Mouse (Mus musculus) spleen, postnatal 14 days (tissue): ENCODE measurements around the gene Scoc.
"Not testable (repeated sequence)": the region's sequence is repeated elsewhere in the genome, so short reads cannot be mapped to it uniquely, and the experiment has no call there.

Source experiments
- DNase-seq, 2 experiments: peaks; one replicate each; pipeline ENCODE4 v3.0.0; 2021 to 2022; ENCODE audit warnings: low spot score in 2 of 2

Gene Scoc

DNA sequence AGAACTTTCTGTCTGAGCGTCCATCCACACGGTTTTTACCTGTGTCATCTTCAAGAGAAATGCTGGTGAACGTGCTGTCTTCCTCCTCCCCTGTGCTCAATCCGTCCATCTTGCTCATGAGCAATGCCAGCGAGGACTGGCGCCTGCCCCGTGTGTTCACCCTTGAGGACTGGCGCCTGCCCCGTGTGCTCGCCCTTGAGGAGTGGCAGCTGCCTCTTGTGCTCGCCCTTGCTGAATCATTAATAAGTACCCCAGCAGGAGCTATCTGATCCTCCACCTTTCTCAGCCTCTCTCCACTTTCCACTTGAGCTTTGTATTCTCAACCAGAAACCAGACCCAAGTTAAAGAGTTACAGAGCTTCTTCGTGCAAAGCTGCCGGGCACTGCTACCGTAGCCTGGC lies at the start of gene Scoc:
Gene Scoc (minus strand): TSS at position 170 of the 400 bp plus-strand sequence.
- no peak for DNase-seq

DNA sequence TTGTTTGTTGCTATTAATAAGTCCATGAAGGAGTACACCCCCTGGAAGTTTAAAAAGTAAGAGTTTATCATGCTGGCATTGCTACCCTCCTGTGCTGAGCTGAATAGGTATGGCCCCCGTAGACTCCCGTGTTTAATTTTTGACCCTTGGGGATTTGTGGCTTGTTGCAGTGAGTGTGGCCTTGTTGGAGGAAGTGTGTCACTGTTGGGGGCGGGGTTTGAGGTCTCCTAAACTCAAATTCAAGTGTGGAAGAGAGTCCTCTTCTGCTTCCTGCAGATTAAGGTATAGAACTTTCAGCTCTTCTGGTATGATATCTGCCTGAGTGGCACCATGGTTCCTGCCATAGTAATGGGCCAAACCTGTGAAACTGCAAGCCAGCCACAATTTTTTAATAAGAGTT lies 1.4 kb upstream of the Scoc start:
- DNase-seq: no peak

DNA sequence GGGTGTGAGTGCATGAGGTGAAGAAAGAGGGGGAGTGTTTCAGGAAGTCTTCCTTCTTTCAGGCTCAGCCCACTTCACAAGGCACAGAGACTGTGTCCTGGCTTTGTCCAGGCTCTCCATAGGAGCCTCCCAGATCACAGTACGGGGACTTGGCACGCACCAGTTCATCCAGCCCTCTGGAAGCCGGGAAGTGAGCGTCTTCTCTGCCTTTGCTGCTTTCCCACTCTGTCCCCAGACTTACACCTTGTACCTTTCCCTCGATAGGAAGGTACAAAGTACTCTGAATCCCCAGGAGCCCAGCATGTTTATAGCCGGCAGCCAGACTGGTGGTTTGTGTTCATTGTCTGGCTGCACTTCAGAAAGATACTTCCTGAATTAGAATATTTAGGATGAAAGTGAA lies 1.1 kb downstream of the Scoc start:
- DNase-seq: no peak

DNA sequence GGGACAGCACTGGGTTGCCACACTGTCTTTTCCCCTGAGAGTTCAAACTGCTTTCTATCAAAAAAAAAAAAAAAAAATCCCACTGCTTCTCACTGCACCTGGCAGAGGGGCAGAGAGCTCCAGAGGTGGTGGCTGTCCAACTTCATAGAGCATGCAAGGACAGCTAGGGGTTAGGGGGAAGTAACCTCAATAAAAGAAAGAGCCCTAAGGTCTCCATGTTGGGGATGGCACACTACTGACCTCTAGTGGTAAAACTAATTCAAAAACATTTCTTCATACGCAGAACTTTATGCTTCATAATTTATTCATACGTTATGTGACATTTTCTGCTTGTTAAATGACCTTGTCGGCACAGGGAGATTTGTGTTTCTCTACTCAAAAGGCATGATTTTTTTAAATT lies 7.1 kb downstream of the Scoc start:
- no peak for DNase-seq

DNA sequence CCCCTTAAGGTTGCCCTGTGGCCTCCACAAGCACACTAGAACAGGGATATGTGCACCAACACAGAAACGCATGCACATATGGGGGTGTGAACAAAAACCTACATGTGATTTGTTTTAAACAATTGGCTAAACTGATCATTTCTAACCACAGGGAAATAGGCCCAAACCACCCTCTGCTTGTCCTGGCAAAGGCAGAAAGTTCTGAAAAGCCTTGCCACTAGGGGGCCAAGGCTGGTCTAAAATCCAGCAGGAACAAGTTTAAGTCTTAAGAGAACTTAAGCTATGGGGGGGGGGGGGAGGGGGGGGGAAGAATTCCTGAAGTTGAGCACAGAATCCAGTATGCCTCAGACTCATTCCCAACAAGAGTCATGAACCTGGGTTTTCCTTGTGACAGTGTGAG lies 8.2 kb downstream of the Scoc start:
- no peak for DNase-seq

DNA sequence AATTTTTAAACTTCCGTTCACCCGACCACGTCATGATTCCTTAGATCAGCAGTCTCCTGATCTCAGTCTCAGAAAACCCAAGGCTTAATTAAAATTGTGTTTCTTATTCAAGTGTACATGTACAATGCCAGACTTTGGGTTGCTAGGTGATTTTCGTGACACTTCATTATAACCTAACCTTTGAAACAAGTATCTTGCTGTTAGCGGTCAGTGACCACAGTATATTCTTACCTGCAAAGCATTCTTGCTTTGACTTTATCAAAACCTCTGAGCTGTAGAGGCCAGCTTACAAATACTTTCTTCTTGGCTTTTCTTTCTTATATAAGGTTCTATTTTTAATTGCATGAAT lies 15.2 kb downstream of the Scoc start:
- DNase-seq: no peak

DNA sequence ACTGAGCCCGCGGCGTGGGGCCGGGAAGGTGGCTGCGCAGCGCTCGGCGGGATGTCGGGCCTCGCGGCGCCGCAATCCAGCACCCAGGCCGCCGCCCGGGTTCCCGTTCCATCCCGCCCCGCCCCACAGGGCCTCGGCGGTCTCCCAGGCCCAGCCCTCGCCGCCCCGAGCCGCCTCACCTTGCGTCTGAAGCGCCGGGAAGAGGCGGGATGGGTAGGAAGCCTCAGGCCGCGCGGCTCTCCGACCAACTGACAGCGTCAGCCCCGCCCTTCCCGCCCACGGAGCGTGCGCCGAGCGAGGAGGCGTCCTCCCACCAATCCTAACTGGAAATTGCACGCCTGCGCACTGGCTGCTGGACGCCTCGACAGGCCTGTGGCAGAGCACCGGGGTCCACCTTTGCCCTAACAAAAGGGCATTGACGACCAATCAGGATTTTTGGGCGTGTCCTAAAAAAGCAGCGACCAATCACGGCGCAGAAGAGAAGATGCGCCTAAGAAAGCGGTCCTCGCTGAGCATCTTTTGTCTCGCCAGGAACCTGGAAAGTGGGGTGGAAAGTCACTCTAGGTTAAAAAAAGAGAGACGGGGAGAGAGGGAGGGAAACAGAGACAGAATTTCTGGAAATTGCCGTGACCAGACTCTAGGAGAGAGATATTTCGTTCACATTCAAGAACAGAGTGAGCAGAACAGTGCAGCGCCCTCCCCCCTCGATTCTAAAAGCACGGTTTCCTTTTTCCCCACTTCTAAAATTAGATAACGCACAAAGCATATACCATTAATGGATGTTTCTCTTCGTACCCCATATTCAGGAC lies 15.7 kb downstream of the Scoc start:
- peak; percentile 92 to 94 for DNase-seq

DNA sequence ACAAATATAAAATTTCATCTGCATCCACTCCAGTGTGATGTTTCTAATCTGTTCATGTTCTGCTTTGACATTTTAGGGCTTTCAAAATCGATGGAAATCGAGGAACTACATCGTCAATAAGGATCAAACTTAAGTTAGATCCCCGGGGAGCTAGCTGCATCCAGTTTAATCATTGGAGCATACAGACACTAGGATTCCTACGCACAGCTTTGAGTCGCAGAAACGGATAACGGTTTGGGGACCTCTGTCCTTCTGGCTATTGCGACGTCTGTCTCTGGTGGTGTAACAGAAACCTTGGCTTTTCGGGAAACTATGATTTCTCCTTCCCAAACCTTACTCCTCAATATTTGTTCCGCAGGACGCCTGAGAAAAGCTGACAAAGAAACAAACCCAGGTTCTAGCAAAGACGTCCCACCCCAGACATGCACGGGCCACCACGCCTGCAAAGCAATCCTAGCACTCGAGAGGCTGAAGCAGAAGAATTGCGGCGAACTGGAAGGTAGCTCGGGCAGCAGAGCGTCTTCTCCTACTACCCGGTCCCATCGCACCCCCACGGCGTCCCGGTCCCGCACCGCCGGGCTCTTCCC lies 16.4 kb downstream of the Scoc start:
- DNase-seq: peak in 1 of 2 experiments; percentile 31

DNA sequence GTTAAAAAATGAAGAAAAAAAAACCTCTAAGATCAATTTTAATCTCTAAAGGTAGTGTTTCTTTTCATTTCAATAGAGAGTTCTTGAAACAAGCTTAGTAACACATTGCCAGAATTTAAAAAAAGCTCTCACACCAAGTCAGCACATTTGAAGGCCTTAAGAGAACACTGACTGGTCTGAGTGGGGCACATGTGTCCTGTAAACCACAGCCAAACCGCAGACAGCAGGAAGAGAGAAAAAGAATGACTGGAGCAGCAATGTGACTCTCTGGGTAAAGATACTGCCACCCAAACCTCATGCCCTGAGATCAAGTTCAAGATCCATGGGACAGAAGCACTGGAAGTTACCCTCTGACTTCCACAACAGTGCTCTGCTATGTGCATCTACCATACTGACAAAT lies 21.1 kb downstream of the Scoc start:
- no peak for DNase-seq

DNA sequence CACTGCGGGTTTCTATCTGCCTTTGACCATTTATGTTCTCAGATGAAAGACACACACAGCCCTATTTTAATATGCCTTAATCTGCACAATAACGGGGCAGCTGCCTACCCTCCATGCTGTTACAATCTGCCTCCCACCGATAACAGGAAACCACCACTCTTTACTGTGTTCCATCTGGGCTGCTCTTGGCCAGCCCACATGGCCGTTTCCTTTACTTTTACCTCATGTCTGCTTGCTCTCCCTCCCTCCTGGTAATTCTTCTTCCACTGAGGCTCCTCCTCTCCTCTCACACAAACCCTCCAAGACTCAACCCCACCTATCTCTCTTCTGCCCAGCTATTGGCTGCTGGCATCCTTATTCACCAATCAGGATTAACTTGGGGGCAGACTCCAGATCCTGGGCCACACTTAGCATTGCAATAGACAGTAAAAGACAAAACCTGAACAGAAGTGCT lies 29.1 kb downstream of the Scoc start:
- no peak for DNase-seq

DNA sequence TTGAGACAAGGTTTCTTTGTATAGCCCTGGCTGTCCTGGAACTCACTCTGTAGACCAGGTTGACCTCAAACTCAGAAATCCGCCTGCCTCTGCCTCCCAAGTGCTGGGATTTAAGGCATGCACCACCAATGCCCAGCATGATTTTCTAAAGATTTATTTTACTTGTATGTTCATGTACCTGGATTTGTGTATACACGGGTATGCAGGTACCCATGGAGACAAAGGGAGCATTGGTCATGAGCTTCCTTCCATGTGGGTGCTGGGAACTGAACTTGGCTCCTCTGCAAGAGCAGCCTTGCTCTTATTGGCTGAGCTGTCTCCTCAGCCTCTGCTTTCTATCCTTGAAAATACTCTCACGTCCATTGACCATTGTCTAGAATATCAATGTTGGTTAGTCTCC lies 29.6 kb downstream of the Scoc start:
- DNase-seq: not testable (repeated sequence)

DNA sequence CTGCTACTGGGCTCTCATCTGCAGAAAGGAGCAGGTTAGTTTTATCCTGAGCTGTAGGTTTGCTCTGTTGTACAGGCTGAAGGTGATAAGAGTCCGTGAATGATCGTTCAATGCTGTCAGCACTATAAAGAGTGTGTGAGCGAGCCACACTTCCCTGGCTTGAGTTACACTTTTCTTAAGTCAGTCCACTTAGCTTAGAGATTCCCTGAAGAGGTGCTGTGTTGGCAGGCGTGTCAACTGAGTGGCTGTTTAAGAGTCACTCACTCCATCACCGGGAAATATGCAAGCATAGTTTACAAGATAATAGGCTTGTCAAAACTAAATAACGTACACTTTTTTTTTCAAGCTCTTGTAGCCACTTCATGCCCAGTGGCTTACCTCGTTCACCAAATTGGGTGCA lies 31.2 kb downstream of the Scoc start:
- no peak for DNase-seq

DNA sequence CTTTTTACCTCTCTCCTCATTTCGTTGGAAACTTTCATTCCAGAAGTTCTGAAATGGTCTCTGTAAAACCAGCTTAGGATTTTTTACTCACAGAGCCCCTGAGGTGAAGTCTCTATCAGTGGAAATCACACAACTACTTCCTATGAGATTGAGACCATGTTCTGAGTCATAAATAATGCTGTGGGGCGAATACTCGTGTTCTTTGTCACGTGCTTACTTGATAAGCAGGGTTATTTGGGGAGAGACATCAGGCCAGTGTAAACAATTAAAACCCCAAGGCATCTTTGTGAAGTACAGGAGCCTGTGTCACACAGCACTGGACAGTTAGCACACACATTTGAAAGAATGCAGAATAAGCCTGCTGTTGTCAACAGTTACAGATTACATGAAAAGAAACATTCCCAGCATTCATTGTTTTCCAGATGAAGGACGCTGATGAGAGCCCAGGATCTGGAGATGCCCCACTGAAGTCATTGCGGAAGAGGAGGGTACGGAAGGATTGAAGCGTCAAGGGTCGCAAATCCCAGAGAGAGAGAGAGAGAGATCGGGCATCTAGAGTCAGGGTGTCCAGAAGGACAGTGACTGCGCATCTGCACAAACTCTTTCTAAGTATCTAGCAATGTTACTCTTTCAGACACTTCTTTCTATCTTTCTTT lies 32.0 kb downstream of the Scoc start:
- no peak for DNase-seq

DNA sequence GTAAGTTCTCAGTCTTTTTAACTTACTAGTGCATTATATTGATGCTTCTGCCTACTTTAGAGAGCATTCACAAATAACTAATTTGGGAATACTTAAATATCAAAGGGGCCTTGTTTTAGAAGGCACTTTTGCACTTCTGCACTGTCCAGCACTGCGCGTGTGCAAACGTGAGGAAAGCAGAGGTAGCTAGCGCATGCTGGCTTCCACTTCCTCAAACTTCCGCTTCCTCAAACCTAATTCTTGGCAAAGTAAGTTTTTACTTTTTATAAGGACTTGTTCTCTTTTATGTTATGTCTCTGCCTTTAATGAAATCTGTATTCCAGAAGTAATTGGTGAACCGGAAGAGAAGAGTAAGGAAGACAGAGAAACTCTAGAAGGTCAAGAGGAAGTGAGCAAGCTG lies 33.0 kb downstream of the Scoc start:
- no peak for DNase-seq

DNA sequence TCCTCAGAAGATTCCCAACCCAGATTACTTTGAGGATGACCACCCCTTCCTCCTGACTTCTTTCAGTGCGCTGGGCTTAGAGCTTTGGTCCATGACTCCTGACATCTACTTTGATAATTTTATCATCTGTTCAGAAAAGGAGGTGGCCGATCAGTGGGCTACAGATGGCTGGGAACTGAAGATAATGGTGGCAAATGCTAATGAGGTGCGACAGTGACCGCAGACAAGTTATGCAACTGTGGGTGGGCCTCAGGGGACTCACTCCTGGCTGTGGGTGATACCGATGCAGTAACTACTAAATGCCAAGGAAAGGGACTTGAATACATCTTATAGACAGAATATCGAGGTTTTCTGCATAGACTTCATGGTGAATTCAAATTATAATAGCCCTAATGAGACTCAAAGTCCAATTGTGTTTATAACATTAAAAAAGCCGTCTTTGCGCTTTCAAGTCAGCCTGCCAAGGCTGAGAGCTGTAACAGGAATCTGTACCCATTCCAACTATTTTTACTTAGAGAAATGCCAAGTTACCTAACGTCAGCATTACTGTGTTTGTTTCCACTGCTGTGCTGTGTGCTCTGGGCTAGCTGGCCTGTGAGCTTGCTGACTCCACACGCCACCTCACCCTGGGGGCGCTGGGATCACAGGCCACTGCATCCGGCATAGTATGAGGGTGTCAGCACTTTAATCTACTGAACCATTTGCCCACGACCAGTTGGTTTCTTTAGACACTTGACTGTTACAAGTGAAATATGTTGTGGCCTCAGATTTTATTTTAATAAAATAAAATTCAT lies 35.0 kb downstream of the Scoc start:
- no peak for DNase-seq

DNA sequence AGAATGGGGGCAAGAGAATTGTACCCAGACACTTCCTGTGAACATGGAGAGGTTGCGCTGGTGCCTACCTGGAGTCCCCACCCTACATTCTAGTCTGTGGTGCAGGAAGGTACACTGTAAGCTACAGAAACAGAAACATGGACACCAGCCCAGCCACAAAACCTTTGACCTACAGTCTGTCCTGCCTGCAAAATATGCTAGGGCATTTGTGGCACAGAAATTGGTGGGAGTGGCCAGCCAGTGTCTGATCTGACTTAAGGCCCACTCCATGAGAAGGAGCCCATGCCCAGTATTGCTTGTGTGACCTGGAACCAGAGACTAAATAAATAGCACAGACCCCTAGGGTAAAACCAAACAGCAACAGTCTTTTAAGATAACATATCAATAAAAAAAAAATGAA lies 36.8 kb downstream of the Scoc start:
- no peak for DNase-seq

DNA sequence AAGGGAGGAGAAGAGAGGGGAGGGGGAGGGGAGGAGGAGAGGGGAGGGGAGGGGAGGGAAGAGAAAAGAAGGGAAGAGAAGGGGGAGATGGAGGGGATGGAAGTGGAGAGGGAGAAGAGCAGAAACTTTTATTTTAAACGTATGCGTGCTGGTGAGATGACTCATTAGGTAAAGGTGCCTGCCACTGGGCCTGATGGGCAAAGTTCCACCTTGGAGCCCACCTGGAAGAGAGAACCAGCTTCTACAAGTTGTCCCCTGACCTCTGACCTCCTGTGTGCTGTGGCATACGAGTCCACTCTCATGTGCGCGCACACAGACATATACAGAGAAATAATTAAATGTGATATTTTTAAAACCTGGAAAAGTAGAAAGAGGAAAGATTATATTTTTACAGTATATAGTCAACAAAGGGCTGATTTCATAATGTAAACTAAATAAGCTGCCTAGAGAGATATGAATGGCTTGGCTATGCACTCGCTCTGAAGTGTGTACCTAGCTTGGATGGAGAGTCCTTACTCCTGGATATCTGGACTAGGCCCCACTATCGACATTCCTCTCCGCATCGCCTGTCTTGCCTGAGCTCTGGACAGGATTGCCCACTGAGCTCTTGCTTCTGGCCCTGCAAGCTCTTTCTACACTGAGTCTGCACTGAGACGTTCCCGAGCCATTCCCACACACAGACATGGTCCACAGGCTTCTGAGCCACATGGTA lies 39.2 kb downstream of the Scoc start:
- DNase-seq: no peak

DNA sequence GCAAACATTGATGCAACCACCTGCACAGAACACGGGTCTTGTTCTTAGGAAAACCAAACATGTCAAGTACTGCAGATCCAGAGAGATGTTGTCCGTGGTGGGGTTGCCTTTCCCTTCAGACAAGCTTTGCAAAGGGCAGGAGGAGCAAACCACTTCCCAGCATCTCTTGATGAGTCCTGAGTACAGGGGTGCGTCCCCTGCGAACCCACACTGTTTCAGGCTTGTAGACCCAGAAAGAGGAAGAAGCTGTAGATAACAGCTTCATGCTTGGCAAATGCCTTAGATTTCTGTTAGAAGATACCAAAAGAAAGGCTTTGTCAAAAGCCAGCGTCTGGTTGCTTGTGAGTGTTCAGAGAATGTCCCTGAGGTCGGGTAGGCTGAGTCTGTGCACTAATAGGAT lies 40.2 kb downstream of the Scoc start:
- no peak for DNase-seq

DNA sequence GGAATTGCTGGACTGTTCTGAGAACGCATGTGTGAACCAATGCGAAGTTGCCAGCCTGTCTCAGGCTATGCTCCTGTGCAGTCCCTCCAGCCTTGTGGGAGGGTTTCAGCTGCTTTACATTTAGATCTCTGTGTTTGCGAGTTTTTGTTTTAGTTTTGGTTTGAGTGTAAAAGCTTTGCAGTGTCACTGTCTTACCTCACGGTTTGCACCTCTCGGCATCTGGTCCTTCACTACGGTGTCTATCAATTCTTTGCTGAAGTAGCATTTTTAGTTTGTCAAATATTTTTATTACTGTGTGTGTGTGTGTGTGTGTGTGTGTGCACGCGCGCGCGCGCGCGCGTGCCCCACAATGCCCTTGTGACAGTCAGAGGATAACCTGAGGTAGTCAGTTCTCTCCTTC lies 41.3 kb downstream of the Scoc start:
- no peak for DNase-seq

DNA sequence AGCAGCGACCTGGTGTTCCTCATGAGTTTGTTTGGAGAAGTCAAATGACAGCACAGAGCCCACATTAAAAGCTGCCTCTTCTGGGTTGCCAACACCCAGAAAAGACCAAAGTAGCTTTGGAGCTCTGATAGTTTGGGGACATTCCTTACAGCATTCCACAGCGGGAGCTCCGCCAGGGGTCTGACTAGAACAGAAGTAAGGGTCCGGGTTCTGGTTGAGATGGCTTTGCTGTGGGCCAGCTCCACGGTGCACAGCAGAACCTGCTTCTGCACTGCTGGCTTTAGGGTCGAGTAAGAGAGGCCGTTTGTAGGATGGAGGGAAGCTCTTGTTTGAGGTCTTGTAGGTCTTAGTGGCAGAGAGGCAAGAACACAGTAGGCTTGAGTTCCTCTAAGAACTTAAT lies 49.7 kb downstream of the Scoc start:
- DNase-seq: no peak

DNA sequence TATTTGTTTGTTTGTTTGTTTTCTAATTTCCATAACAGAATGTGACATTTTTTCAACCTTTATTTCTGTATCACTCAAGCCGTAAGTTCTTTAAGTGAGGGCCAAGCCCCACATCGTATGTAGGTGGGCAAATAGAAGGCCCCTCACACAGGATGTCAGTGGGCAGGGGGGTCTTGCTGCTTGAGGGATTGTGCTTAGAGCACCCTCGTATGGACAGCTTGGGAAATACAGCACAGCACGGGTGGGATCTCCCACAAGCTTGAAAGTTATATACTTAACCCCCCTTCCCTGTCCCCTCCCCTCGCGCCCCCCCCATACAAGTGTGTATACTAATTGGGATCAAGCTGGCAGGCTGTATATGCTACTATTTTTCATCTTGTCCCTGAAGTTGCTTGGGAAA lies 51.4 kb downstream of the Scoc start:
- DNase-seq: no peak

DNA sequence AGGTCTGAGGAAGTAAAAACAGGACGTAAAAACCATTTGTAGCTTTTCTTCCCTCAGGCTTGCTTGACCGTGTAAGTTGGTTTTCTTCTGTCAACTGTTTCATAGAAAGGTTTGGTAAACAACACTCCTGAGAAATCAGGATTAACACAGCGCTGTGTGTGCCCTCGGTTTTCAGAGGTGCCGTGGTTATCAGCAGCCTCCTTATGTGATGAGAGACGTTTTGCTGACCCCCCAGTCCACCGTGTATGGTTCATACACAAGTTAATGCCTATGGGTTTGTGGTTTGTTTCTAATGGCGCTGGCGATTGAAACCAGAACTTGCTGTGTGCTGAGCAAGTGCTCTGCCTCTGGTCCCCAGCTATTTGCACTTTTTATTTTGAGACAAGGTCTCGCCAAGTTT lies 52.6 kb downstream of the Scoc start:
- DNase-seq: no peak
